18 mouse cellular contexts compared by ENCODE assay signal in genomic region chr4:125055385-125055784, GRCm38 (mm10). TPM values are rescaled to one million over a fixed set of nuclear protein-coding genes. Genes with fewer than 3 reads are reported as not detected.
DNase-seq lines count a peak whose midpoint lies in the region; ATAC-seq lines count a peak whose summit lies in the region.
"Had no signal": no experiment of that assay in that cellular context is flagged by ENCODE, and none has a peak within 500 bp of the region (broad histone marks: within the 10 kb centered on the region; RNA-seq: fewer than 3 reads in every experiment).

No protein-coding gene starts in this region.

- peak; percentile 87 for ATAC-seq in granulocyte monocyte progenitor cell, adult 5-6 weeks (replicated peaks; ENCODE audit: poor library complexity, severe bottlenecking)
- ATAC-seq: forebrain, embryonic 14.5 days; hindbrain, embryonic 16.5 days; midbrain, embryonic 15.5 days had no signal

- peak; percentile 35 for DNase-seq in layer of hippocampus, adult 9-11 months
- DNase-seq in layer of hippocampus, adult 18-20 months (ENCODE audit: low spot score in 2 of 2) = no peak
- DNase-seq in right cerebral cortex, adult 18-20 months = peak; percentile 21
- DNase-seq in right cerebral cortex, postnatal 4 days = no peak
- DNase-seq in telencephalon, adult 2 months (ENCODE audit: low read depth, low spot score) = peak; percentile 39
- DNase-seq in cerebellum, adult 9-10 months = no peak
- DNase-seq: adrenal gland, adult 2 months; cerebellum, adult 8-10 months; embryo, embryonic 11 days; gastrocnemius, adult 2 months; heart, adult 18-20 months; heart, postnatal 14 days; kidney, adult 9 months; liver, embryonic 13.5 days had no signal

RNA-seq across cellular contexts. Expression of gene Dnali1, which starts 10.1 kb away (rescaled TPM):
- 1 to 10 TPM in 1 of 2 experiments, under 1 TPM in 1; 0.84 to 1.1 TPM for total RNA-seq in layer of hippocampus, adult 18-20 months (2021)
- not detected in 2 replicates for total RNA-seq in granulocyte monocyte progenitor cell, adult 5-6 weeks (2014; fragmentation: Nextera tagmentation)
- not detected in 2 replicates for total RNA-seq in granulocyte monocyte progenitor cell, adult 5-6 weeks (2017)
- total RNA-seq: adrenal gland, adult 2 months; gastrocnemius, adult 2 months had no signal

RNA-seq across cellular contexts. Expression of gene Snip1, which starts 11.1 kb away (rescaled TPM):
- total RNA-seq in layer of hippocampus, adult 18-20 months (2021) = 10 to 100 TPM; 13.8 to 15.4 TPM
- total RNA-seq in granulocyte monocyte progenitor cell, adult 5-6 weeks (2014; fragmentation: Nextera tagmentation) = 23.9 and 28.5 TPM in 2 replicates
- 28.5 and 30.5 TPM in 2 replicates for total RNA-seq in granulocyte monocyte progenitor cell, adult 5-6 weeks (2017)

RNA-seq across cellular contexts. Expression of gene Meaf6, which starts 29.5 kb away (rescaled TPM):
- 100 to 1,000 TPM; 113 to 118 TPM for total RNA-seq in layer of hippocampus, adult 18-20 months (2021)
- 53.2 and 99.6 TPM in 2 replicates for total RNA-seq in granulocyte monocyte progenitor cell, adult 5-6 weeks (2014; fragmentation: Nextera tagmentation)
- total RNA-seq in granulocyte monocyte progenitor cell, adult 5-6 weeks (2017) = 42.4 and 52.9 TPM in 2 replicates

RNA-seq across cellular contexts. Expression of gene Gnl2, which starts 39.0 kb away (rescaled TPM):
- total RNA-seq in layer of hippocampus, adult 18-20 months (2021) = 10 to 100 TPM; 54.8 to 62.3 TPM
- total RNA-seq in granulocyte monocyte progenitor cell, adult 5-6 weeks (2014; fragmentation: Nextera tagmentation) = 67.9 and 84.5 TPM in 2 replicates
- 161 and 163 TPM in 2 replicates for total RNA-seq in granulocyte monocyte progenitor cell, adult 5-6 weeks (2017)

Comparison
In these comparisons a context has a peak if more than half of its experiments do, and no peak if none do; other contexts are left out.
1. DNase-seq: peak in layer of hippocampus, adult 9-11 months (single experiment), right cerebral cortex, adult 18-20 months (single experiment) and telencephalon, adult 2 months (single experiment); none in layer of hippocampus, adult 18-20 months (0 of 2), right cerebral cortex, postnatal 4 days (single experiment) and cerebellum, adult 9-10 months (single experiment).